Mouse (Mus musculus) forebrain, embryonic 10.5 days (tissue): ENCODE data around the gene Tnfrsf13b. TPM values are rescaled to one million over a fixed set of nuclear protein-coding genes. Genes with fewer than 3 reads are reported as not detected.
"Not testable (repeated sequence)": the region's sequence is repeated elsewhere in the genome, so short reads cannot be mapped to it uniquely, and the experiment has no call there.

ENCODE experiments used
- DNase-seq: peaks from one replicate; pipeline ENCODE4 v3.0.0-alpha.2; 2017; ENCODE audit warnings: low spot score; ENCODE audit errors: extremely low spot score
- H3K27ac ChIP-seq: fragments of 300-500 bp; sonication (generic); 2 replicates; pipeline ENCODE4 v1.5.1; 2016; ENCODE audit warnings: mild to moderate bottlenecking
- H3K27me3 ChIP-seq: fragments of 300-500 bp; sonication (generic); 2 replicates; pipeline ENCODE4 v1.6.1; 2016; ENCODE audit warnings: mild to moderate bottlenecking; ENCODE audit not compliant: poor library complexity, severe bottlenecking
- H3K36me3 ChIP-seq: fragments of 300-500 bp; sonication (generic); replicated peaks from 2 replicates; pipeline ENCODE4 v1.6.1; 2016; ENCODE audit warnings: mild to moderate bottlenecking, moderate library complexity
- H3K4me1 ChIP-seq: fragments of 300-500 bp; sonication (generic); 2 replicates; pipeline ENCODE4 v1.6.1; 2016
- H3K4me3 ChIP-seq: fragments of 300-500 bp; sonication (generic); 2 replicates; pipeline ENCODE4 v1.5.1; 2016; ENCODE audit warnings: mild to moderate bottlenecking, moderate library complexity
- H3K9me3 ChIP-seq: fragments of 300-500 bp; sonication (generic); 2 replicates; pipeline ENCODE4 v1.6.1; 2016; ENCODE audit warnings: mild to moderate bottlenecking, moderate library complexity
- WGBS: fragments of 180-500 bp; shearing (Covaris S2); methylation state at CpG from one replicate; pipeline ENCODE4 v1.1.7; 2016; 5-methylcytosine and 5-hydroxymethylcytosine counted together
- polyA plus RNA-seq: library from polyadenylated mRNA; unstranded; fragments of >200 nt; fragmentation: Nextera tagmentation; extraction: Ambion mirVana; gene quantifications from 2 replicates; pipeline ENCODE4 v1.2.1, GENCODE M21; 2016

Tnfrsf13b gene
- polyA plus RNA-seq, 1 experiment from 2014 or later = 1.3 TPM

GRCm38 (mm10) chr11:61190776-61191175 is 64.2 kb downstream of the Tnfrsf13b start:
- Histone ChIP-seq H3K4me1 (no peaks in the 10 kb centered on the region), H3K4me3 (no peak overlapping the region), H3K36me3 (no peaks in the 10 kb centered on the region), H3K27ac (no peak overlapping the region), H3K9me3 (no peaks in the 10 kb centered on the region), H3K27me3 (peaks cover 9% of the 10 kb centered on the region; the same call in 1 of the 2 replicates)
- DNase-seq = no peak
- WGBS = 79% methylated on average over 2 of the region's 2 CpGs

DNA sequence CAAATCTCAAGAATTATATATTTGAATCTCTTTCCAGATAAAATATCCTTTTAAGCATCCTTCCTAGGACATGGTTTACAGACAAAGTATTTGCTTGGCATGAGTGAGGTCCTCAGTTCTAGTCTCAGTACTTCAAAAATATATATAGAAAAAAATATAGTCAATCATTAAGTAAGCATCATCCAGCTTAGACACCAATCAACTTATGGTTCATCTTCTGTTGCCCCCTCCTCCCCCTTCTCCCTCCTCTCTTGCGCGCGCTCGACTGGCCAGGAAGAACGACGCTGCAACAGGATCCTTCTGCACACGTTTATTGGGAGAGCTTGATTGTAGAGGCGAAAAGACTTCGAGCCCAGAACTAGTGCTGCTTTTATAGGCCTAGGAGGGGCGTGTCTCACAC is 65.6 kb downstream of the Tnfrsf13b start:
- not testable (repeated sequence) for H3K4me1 ChIP-seq, H3K36me3 ChIP-seq, H3K9me3 ChIP-seq, H3K27ac ChIP-seq, DNase-seq, H3K4me3 ChIP-seq, H3K27me3 ChIP-seq
- WGBS = 93% methylated on average over 9 of the region's 10 CpGs

GRCm38 (mm10) chr11:61192779-61193178 is 66.2 kb downstream of the Tnfrsf13b start:
- DNase-seq = no peak
- peaks cover 9% of the 10 kb centered on the region; the same call in 1 of the 2 replicates for H3K27me3 ChIP-seq
- WGBS = 97% methylated on average over 2 of the region's 2 CpGs

GRCm38 (mm10) chr11:61193392-61193791 is 66.8 kb downstream of the Tnfrsf13b start:
- WGBS = 18% methylated on average over 9 of the region's 9 CpGs
- Histone ChIP-seq H3K4me3 (no peak overlapping the region), H3K4me1 (no peaks in the 10 kb centered on the region), H3K9me3 (no peaks in the 10 kb centered on the region), H3K27me3 (peaks cover 9% of the 10 kb centered on the region; the same call in 1 of the 2 replicates), H3K27ac (no peak overlapping the region), H3K36me3 (no peaks in the 10 kb centered on the region)
- DNase-seq = peak; percentile 68

More at GRCm38 (mm10) chr11:61192779-61193178, 66.2 kb downstream of the Tnfrsf13b start:
- Histone ChIP-seq H3K27ac (no peak overlapping the region), H3K9me3 (no peaks in the 10 kb centered on the region), H3K36me3 (no peaks in the 10 kb centered on the region), H3K4me1 (no peaks in the 10 kb centered on the region), H3K4me3 (no peak overlapping the region)

DNA sequence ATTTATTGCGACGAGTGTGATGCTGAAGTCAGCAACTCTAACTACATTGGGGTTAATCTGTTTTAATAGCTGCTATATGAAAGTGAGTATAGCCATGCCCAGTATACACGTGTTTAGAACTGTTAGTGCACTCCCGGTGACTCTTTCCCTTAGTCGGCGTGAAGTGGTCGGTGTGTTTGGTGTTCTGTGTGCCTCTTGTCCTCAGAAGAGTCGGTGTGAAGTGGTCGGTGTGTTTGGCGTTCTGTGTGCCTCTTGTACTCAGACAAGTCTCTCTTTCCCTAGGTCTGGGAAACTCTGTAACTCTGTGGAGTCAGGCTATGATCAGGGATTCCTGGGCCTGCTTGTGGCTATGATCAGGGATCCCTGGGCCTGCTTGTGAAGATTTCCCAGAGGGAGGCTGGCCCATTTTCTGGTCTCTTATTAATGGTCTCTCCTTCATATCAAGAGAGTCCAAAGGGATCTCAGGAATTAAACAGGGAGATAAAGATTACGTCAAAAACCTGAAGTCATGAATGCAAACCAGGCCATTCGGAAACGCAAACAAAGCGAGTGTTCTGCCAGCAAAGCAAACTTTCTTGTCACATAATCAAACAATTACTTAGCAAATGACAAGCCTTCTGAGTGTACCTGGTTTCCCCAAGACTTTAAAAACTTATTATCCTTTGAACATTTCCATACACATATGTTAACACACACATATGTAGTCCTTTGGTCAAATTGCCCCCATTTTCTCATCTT is 70.2 kb downstream of the Tnfrsf13b start:
- Histone ChIP-seq H3K4me3 (no peak overlapping the region), H3K36me3 (no peaks in the 10 kb centered on the region), H3K9me3 (no peaks in the 10 kb centered on the region), H3K4me1 (no peaks in the 10 kb centered on the region), H3K27me3 (peaks cover 9% of the 10 kb centered on the region; the same call in 1 of the 2 replicates), H3K27ac (no peak overlapping the region)
- 89% methylated on average over 14 of the region's 14 CpGs for WGBS
- no peak for DNase-seq

- Histone ChIP-seq H3K36me3 (no peaks in the 10 kb centered on the region), H3K27me3 (peaks cover 9% of the 10 kb centered on the region; the same call in 1 of the 2 replicates), H3K9me3 (no peaks in the 10 kb centered on the region), H3K27ac (no peak overlapping the region), H3K4me1 (0 out of 2 replicates have a peak, but pooled peaks cover 2% of the 10 kb centered on the region), H3K4me3 (no peak overlapping the region)
- no peak for DNase-seq
Measured at GRCm38 (mm10) chr11:61197935-61198334, 71.4 kb downstream of the Tnfrsf13b start.

Other genes with a start within 250 kb of the Tnfrsf13b start
- gene Tmem11, start 247.5 kb upstream of the Tnfrsf13b start, polyA plus RNA-seq = 74.3 and 76.2 TPM in 2 replicates
- gene Natd1, start 212.0 kb upstream of the Tnfrsf13b start, polyA plus RNA-seq = 20.1 and 23.0 TPM in 2 replicates
- 67.0 and 73.2 TPM in 2 replicates for gene Map2k3, start 194.7 kb upstream of the Tnfrsf13b start, polyA plus RNA-seq
- gene Kcnj12, start 104.2 kb upstream of the Tnfrsf13b start, polyA plus RNA-seq = 0.20 and 0.43 TPM in 2 replicates
- gene Usp22, start 48.3 kb downstream of the Tnfrsf13b start, polyA plus RNA-seq = 177 and 178 TPM in 2 replicates
- gene Aldh3a1, start 80.8 kb downstream of the Tnfrsf13b start, polyA plus RNA-seq = not detected in 2 replicates
- 19.3 and 19.4 TPM in 2 replicates for gene Aldh3a2, start 140.7 kb downstream of the Tnfrsf13b start, polyA plus RNA-seq
- gene Slc47a2, start 216.1 kb downstream of the Tnfrsf13b start, polyA plus RNA-seq = not detected in 2 replicates